Mouse (Mus musculus) midbrain, embryonic 15.5 days (tissue): ENCODE measurements around the gene Dcbld1. TPM values are rescaled to one million over a fixed set of nuclear protein-coding genes. Genes with fewer than 3 reads are reported as not detected.

Experiments used
- ATAC-seq: fragments of 200-750 bp; cut with Nextera tagmentation; replicated peaks from 2 replicates; pipeline ENCODE4 v1.8.0; 2017; ENCODE audit warnings: moderate TSS enrichment
- H3K27ac ChIP-seq: fragments of 300-500 bp; sonication (generic); 2 replicates; pipeline ENCODE4 v1.5.1; 2015; ENCODE audit warnings: mild to moderate bottlenecking, inconsistent platforms
- H3K27me3 ChIP-seq: fragments of 300-500 bp; sonication (generic); replicated peaks from 2 replicates; pipeline ENCODE4 v1.6.1; 2015; ENCODE audit warnings: inconsistent platforms
- H3K36me3 ChIP-seq: fragments of 300-500 bp; sonication (generic); replicated peaks from 2 replicates; pipeline ENCODE4 v1.6.1; 2015; ENCODE audit warnings: inconsistent platforms
- H3K4me1 ChIP-seq: fragments of 300-500 bp; sonication (generic); 2 replicates; pipeline ENCODE4 v1.6.1; 2015; ENCODE audit warnings: inconsistent platforms
- H3K4me2 ChIP-seq: fragments of 300-500 bp; sonication (generic); 2 replicates; pipeline ENCODE4 v1.6.1; 2015; ENCODE audit warnings: inconsistent platforms, mild to moderate bottlenecking, moderate library complexity
- H3K4me3 ChIP-seq: fragments of 300-500 bp; sonication (generic); 2 replicates; pipeline ENCODE4 v1.5.1; 2015; ENCODE audit warnings: mild to moderate bottlenecking, inconsistent platforms
- H3K9ac ChIP-seq: fragments of 300-500 bp; sonication (generic); 2 replicates; pipeline ENCODE4 v1.6.1; 2015; ENCODE audit warnings: mild to moderate bottlenecking, inconsistent platforms
- H3K9me3 ChIP-seq: fragments of 300-500 bp; sonication (generic); 2 replicates; pipeline ENCODE4 v1.6.1; 2016; ENCODE audit warnings: inconsistent platforms
- WGBS: fragments of 180-500 bp; shearing (Covaris S2); methylation state at CpG from one replicate; pipeline ENCODE4 v1.1.7; 2015; ENCODE audit warnings: mixed read lengths; 5-methylcytosine and 5-hydroxymethylcytosine counted together
- polyA plus RNA-seq: library from polyadenylated mRNA; unstranded; fragments of >200 nt; fragmentation: Nextera tagmentation; extraction: Ambion mirVana; gene quantifications from 2 replicates; pipeline ENCODE4 v1.2.1, GENCODE M21; 2015

The Dcbld1 gene
- 16.8 and 17.3 TPM in 2 replicates for polyA plus RNA-seq

DNA sequence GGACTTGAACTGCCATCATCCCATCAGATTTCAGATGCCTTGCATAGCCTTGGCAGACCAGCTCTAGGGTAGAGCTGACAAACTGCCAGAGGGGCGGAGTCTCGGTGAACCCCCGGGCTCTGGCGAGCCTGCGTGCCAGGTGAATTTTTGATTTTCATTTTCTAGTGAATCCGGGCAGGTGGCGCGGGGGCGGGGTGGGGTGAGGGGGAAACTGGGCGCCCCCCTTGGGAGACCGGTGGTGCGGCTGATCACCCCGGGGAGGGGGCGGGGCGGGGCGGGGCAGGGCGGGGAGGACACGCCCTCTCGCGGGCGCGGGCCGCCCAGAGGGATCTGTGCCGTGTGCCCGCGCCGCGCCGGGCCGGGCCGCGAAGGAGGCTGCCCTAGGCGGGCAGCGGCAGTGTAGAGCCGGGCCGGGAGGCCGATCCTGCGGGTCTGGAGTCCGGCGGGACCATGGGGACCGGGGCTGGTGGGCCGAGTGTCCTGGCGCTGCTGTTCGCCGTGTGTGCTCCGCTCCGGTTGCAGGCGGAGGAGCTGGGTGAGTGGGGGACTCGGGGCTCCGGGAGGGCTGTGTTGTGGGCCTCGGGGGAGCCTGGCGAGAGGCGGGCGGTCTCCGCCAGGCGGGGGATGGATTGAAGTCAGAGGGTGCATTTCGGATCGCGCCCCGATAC, at the start of gene Dcbld1:
Gene Dcbld1 (plus strand): TSS at position 319 of the 668 bp plus-strand sequence.
- Histone ChIP-seq H3K27me3 (no peaks in the 10 kb centered on the region), H3K4me2 (peak within 1 kb of the TSS; percentile 70), H3K9ac (peak within 1 kb of the TSS; percentile 86), H3K27ac (peak within 1 kb of the TSS; percentile 75), H3K9me3 (no peaks in the 10 kb centered on the region), H3K4me3 (peak within 1 kb of the TSS; percentile 98), H3K4me1 (peaks cover 13% of the 10 kb centered on the region), H3K36me3 (no peaks in the 10 kb centered on the region)
- ATAC-seq = peak; percentile 93
- 2% methylated on average over 49 of the region's 60 CpGs for WGBS

DNA sequence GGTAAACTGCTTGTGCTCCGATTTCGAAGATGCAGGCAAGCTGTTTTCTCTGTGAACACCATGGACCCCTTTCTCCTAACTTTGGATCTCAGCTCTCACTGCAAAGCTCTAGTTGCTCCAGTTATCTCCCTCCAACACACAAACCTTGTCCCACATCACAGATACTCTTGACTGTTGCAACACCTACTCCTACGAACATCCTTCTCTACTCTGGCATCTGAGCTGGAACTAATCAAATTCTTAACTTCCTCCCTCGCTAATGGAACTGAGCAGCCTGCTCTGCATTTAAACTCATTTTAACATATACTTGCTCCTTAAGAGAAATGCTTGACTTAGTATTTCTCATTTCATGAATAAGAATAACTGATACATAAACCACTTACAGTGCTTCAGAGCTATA, 47.5 kb upstream of the Dcbld1 start:
- Histone ChIP-seq H3K4me2 (no peak overlapping the region), H3K4me3 (no peak overlapping the region), H3K9me3 (no peaks in the 10 kb centered on the region), H3K4me1 (no peaks in the 10 kb centered on the region), H3K27me3 (no peaks in the 10 kb centered on the region), H3K27ac (no peak overlapping the region), H3K36me3 (no peaks in the 10 kb centered on the region), H3K9ac (no peak overlapping the region)
- ATAC-seq = no peak
- WGBS = 91% methylated on average over 4 of the region's 4 CpGs

DNA sequence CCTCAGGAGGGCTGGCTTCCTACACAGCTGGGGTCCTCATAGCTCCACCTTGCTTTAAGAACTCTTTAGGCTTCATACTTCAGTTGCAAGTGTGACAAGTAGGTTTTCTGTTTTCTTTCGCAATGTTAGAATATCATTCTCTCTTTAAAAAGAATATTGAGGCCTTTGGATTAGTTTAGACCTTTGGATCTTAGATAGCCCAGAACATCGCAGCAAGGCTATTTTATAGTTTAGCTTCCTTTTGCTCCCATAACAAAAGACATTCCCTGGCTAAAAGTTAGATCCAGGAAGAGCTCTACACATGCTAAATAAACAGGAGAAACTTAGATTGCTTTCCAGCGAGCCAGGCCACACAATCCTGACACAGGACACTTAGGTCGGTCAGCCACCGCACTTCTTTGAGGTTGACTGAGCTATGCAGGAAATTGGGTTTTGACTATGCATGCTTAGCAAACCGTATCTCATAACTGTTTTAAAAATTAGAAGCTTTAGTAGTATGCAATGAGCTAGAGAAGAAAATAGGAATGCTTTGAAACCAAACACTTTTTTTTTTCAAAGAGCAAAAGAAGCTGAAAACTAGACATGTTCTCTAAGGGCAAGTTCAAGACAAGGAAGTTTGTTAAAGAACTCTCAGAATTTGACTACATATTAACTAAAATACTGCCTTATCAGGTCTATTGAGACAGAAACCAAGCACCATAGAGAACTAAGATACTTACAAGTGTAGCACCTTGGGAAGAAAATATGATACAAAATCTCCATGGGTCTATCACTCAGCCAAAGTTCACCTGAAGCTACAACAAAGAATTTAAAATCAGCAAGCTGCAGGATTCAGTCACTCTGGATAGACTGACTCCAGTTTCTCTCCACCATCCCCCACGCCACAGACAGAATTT, 38.2 kb upstream of the Dcbld1 start, which contains the start of gene Ros1:
Gene Ros1 (minus strand): TSS at position 288 of the 896 bp plus-strand sequence.
- H3K4me3 ChIP-seq = no peak within 1 kb of the TSS
- no peak within 1 kb of the TSS for H3K4me2 ChIP-seq
- no peaks in the 10 kb centered on the region for H3K27me3 ChIP-seq
- no peaks in the 10 kb centered on the region for H3K4me1 ChIP-seq
- WGBS = 87% methylated on average over 7 of the region's 7 CpGs
- H3K9ac ChIP-seq = no peak within 1 kb of the TSS
- no peaks in the 10 kb centered on the region for H3K9me3 ChIP-seq
- no peaks in the 10 kb centered on the region for H3K36me3 ChIP-seq
- H3K27ac ChIP-seq = no peak within 1 kb of the TSS
- no peak for ATAC-seq

- WGBS = 70% methylated on average over 2 of the region's 2 CpGs
- no peaks in the 10 kb centered on the region for H3K4me1 ChIP-seq
These were observed 29.4 kb upstream of the Dcbld1 start for GRCm38 (mm10) chr10:52204006-52204405.

DNA sequence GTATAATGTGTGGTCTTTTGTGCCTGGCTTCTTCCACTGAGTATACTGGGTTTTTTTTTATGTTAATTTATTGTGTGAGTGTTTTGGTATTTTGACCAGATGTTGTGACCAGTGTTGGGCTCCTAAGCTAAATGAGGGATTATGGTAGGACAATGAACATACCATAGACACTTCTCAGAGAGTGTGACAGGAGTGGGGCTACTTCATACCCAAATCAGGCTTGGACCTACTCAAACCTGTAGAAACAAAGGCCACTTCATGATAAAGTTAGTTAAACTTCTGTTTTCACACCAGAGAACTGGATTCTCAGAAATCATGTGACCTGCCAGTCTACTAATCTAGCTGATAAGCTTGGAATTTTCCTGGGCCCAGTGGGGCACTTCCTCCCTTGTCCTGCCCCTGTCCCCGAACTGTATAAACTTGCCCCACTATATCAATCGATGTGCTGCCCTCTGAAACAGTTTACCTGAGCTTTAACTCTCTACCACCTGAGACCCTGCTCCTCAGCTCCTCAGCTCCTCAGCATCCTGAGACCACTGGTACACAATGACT, 18.1 kb upstream of the Dcbld1 start:
- Histone ChIP-seq H3K4me3 (no peak overlapping the region), H3K27ac (no peak overlapping the region), H3K36me3 (no peaks in the 10 kb centered on the region), H3K4me1 (no peaks in the 10 kb centered on the region), H3K27me3 (no peaks in the 10 kb centered on the region), H3K9ac (no peak overlapping the region), H3K4me2 (no peak overlapping the region), H3K9me3 (no peaks in the 10 kb centered on the region)
- 55% methylated on average over 2 of the region's 2 CpGs for WGBS
- no peak for ATAC-seq

More at GRCm38 (mm10) chr10:52204006-52204405, 29.4 kb upstream of the Dcbld1 start:
- no peaks in the 10 kb centered on the region for H3K36me3 ChIP-seq
- ATAC-seq = no peak
- H3K4me2 ChIP-seq = no peak overlapping the region
- no peak overlapping the region for H3K27ac ChIP-seq
- no peaks in the 10 kb centered on the region for H3K27me3 ChIP-seq
- no peak overlapping the region for H3K9ac ChIP-seq
- H3K9me3 ChIP-seq = no peaks in the 10 kb centered on the region
- H3K4me3 ChIP-seq = no peak overlapping the region

DNA sequence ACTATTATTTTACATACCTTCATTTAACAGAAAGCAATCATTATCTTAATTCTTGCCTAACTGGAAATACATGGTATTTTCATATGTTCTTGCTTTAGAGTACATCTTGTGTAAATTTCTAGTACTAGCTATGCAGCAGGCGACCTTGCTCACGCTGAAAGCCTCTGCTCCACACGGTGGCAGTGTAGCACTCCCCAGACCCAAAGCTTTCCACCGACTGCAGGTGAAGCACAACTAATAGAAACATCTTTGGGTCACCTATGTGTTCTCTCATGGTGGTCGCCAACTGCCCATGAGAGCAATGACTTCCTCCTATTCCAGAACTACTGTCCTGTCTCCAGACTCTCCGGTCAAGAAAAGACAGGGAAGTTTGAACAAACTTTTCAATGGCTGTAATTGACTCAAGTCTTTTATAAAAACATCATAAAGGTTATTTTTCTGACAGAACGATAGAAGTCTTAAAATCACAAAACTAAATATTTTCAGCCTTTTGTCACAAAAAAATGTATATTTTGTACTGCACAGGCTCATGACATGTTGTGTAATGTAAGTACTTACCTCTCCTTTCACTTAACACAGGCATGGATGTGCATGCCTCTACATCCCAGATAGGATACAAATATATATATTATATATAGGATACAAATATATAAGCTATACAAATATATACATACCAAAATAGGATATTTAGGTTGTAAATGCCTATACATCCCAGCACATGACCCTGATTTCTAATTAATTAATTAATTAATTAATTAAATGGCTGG, 16.4 kb upstream of the Dcbld1 start:
- H3K4me1 ChIP-seq = no peaks in the 10 kb centered on the region
- peak; percentile 88 for ATAC-seq
- no peaks in the 10 kb centered on the region for H3K9me3 ChIP-seq
- no peak overlapping the region for H3K27ac ChIP-seq
- H3K4me2 ChIP-seq = no peak overlapping the region
- H3K36me3 ChIP-seq = no peaks in the 10 kb centered on the region
- no peak overlapping the region for H3K4me3 ChIP-seq
- 29% methylated on average over 7 of the region's 7 CpGs for WGBS
- no peak overlapping the region for H3K9ac ChIP-seq
- H3K27me3 ChIP-seq = no peaks in the 10 kb centered on the region

DNA sequence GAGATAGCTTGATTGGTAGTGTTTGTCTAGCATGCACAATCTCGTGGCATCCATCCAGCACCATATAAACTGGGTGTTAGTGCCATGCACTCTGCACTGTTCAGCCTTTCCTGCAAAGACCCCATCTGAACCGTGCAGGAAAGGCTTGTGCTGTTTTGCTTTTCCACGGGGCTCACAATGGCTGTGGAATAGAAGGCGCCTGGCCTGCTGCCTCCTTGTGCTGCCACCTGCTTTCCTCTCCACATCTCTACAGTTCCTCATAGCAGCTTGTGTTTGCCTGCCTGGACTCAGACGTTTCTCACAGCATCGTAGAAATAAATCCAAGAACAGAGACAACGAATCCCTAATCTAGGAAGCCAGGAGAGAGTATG, 15.9 kb upstream of the Dcbld1 start:
- 55% methylated on average over 7 of the region's 7 CpGs for whole genome bisulfite sequencing
- no peaks in the 10 kb centered on the region for H3K36me3 ChIP-seq

DNA sequence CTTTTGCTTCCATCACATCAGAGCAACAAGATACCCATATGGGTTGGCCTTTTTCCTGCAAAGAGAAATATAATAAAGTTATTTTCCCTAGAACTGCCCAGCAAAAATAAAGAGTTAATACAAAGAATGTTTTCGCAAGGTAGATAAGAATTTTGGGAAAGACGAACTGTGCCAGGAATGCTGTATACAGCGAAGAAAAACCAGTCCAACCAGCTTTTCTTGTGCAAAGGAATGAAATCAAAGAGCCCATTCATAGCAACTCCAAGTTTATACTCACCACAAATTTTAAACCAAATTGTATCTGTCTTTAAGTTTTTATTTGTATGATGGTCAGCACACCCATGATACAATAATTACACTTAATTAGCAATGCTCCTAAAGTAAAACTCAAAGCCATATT, 13.8 kb upstream of the Dcbld1 start:
- 86% methylated on average over 3 of the region's 3 CpGs for WGBS
- Histone ChIP-seq H3K9me3 (no peaks in the 10 kb centered on the region), H3K27me3 (no peaks in the 10 kb centered on the region), H3K36me3 (no peaks in the 10 kb centered on the region), H3K4me3 (no peak overlapping the region), H3K9ac (no peak overlapping the region), H3K4me1 (no peaks in the 10 kb centered on the region), H3K4me2 (no peak overlapping the region), H3K27ac (no peak overlapping the region)
- ATAC-seq = no peak

More for the DNA sequence above, 15.9 kb upstream of the Dcbld1 start:
- Histone ChIP-seq H3K4me3 (no peak overlapping the region), H3K9me3 (no peaks in the 10 kb centered on the region), H3K9ac (no peak overlapping the region), H3K27ac (no peak overlapping the region), H3K27me3 (no peaks in the 10 kb centered on the region), H3K4me2 (no peak overlapping the region), H3K4me1 (no peaks in the 10 kb centered on the region)
- peak; percentile 78 for ATAC-seq

DNA sequence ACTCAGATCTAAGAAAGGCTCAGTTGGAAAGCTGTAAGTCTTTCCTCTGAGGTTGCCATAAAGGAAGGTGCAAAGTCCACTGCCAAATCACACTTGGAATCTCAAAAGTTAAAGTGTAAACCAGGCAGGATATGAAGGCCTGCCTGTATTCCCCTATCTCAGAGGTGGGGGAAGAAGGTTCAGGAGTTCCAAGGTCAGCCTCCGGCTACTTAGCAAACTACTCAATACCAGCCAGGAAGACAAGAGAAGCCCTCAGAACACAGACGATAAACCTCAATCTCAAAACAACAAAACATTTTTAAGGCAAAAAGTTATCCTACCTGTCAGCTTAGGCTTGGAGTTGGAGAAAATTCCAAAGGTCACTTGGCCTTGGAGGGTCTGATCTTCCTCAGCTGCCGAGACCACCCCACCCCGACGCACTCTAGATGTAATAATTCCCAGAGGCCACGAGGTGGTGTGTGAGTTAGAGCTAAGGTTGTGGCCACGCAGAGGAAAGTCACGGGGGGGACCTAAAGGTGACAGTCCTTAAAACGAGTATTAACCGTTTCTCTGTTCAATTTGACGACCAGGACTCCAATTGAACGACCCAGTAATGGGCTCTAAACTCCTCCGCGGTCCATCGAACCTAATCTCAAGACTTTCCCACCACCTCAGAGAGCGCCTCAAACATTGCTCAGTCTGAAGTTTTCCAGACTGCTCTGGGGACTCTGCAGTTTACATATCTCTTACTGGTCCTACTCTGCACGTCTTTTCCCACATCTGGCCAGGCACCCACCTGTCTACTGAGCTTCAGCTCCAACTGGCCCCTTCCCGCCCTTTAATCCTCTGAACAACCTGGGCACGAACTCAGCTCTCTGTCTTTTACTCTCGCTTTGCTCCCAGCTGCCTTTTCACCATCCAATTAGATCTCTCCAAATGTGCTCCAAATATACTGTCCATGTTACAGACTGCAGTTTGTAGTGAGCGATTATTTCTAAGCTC, 933 bp upstream of the Dcbld1 start:
- H3K36me3 ChIP-seq = no peaks in the 10 kb centered on the region
- peak overlapping the region; percentile 86; the same call in 1 of the 2 replicates for H3K9ac ChIP-seq
- ATAC-seq = peak; percentile 61

GRCm38 (mm10) chr10:52233969-52234653, 692 bp downstream of the Dcbld1 start:
- ATAC-seq = peak; percentile 65
- Histone ChIP-seq H3K9ac (peak overlapping the region; percentile 86), H3K27ac (peak overlapping the region; percentile 75), H3K4me2 (peak overlapping the region; percentile 70), H3K9me3 (no peaks in the 10 kb centered on the region), H3K4me1 (peaks cover 13% of the 10 kb centered on the region), H3K36me3 (no peaks in the 10 kb centered on the region), H3K4me3 (peak overlapping the region; percentile 98), H3K27me3 (no peaks in the 10 kb centered on the region)
- 1% methylated on average over 40 of the region's 40 CpGs for WGBS

More for the DNA sequence above, 933 bp upstream of the Dcbld1 start:
- WGBS = 10% methylated on average over 21 of the region's 21 CpGs
- Histone ChIP-seq H3K4me3 (peak overlapping the region; percentile 98), H3K4me1 (peaks cover 13% of the 10 kb centered on the region), H3K4me2 (peak overlapping the region; percentile 70), H3K9me3 (no peaks in the 10 kb centered on the region), H3K27ac (no peak overlapping the region), H3K27me3 (no peaks in the 10 kb centered on the region)
